16 mouse cellular contexts compared by ENCODE assay signal in the genomic region with DNA sequence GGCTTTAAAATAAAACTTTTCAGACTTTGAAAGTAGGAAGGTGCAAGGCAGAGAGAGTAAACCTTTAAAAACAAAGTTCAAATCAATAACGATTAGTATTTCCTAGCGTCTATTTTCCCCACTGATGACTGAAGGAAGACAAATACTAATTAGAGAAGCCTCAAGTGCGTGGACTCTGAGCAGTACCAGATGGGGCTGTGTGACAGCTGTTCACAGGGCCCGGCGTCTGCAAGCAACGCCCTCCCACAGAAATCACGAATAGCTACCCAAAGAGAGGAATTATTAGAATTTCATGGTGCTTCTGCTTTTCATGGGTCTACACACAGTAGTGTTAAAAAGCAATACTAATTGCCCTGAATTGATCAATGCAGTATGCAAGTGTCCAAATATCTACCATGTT.
DNase-seq lines count a peak whose midpoint lies in the region; ATAC-seq lines count a peak whose summit lies in the region.
"Had no signal": no experiment of that assay in that cellular context is flagged by ENCODE, and none has a peak within 500 bp of the region (broad histone marks: within the 10 kb centered on the region; RNA-seq: fewer than 3 reads in every experiment).

No protein-coding gene starts in this region.

- peak; percentile 37 for DNase-seq in layer of hippocampus, adult 11-12 months (ENCODE audit: low spot score)
- no peak for DNase-seq in layer of hippocampus, postnatal 10 days (ENCODE audit: low spot score in 2 of 2)
- DNase-seq in right cerebral cortex, adult 2 months (ENCODE audit: low spot score in 2 of 2), result peak; percentile 44 to 55
- no peak for DNase-seq in right cerebral cortex, postnatal 25 days
- peak; percentile 27 for DNase-seq in layer of hippocampus, adult 9-10 months (ENCODE audit: low spot score)
- no peak for DNase-seq in urinary bladder, postnatal 25 days (ENCODE audit: low spot score)
- DNase-seq in heart, postnatal 4 days, result no peak
- DNase-seq: adrenal gland, adult 2 months; cerebellum, adult 9-10 months; embryo, embryonic 11 days; heart, adult 2 months; heart, postnatal 10 days; kidney, postnatal 36 days; spleen, adult 18-20 months had no signal

- no peak for ATAC-seq in megakaryocyte-erythroid progenitor cell, adult 5-6 weeks (replicated peaks; ENCODE audit: low FRiP score, low TSS enrichment, poor library complexity, severe bottlenecking)
- ATAC-seq: intestine, embryonic 15.5 days had no signal

Comparison
In these comparisons a context has a peak if more than half of its experiments do, and no peak if none do; other contexts are left out.
1. DNase-seq: peak in layer of hippocampus, adult 11-12 months (single experiment), right cerebral cortex, adult 2 months (2 of 2) and layer of hippocampus, adult 9-10 months (single experiment); none in layer of hippocampus, postnatal 10 days (0 of 2), right cerebral cortex, postnatal 25 days (single experiment), urinary bladder, postnatal 25 days (single experiment) and heart, postnatal 4 days (single experiment).